Mouse (Mus musculus): ENCODE measurements around the gene Rptor. TPM values are rescaled to one million over a fixed set of nuclear protein-coding genes. Genes with fewer than 3 reads are reported as not detected.

Gene Rptor
- total RNA-seq, 2 experiments from 2014 or later: 23.6 to 25.9 TPM

- no peak for DNase-seq
- intact Hi-C loops (cut with DNase I): loop anchor here (10.0 kb wide), 1 partner anchor 355 kb away; no protein-coding TSS in a partner anchor
Measured at GRCm38 (mm10) chr11:119939711-119940106, 337.0 kb downstream of the Rptor start.

DNA sequence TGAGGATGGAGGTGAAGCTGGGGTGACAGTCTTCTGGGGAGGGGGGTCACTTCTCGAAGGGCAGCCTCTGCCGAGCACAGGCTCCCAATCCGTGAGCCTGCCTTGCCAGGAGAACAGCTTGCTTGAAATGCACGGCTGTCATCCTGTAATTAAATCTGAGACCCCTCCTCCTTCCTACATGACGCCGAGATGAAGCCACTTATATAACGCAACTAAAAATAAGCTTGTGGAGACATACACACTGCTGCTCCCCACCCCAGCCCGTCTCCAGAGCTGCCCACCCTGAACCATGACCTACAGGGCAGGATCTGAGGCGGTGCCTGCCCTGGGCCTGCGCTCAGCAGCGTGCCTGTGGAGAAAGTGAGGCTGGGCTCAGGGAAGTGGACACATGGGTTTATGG, 337.4 kb downstream of the Rptor start:
- intact Hi-C loops (cut with DNase I): loop anchor here (10.0 kb wide), 1 partner anchor 355 kb away; no protein-coding TSS in a partner anchor
- DNase-seq: no peak

GRCm38 (mm10) chr11:119941794-119942193, 339.1 kb downstream of the Rptor start:
- DNase-seq: no peak
- intact Hi-C loops (cut with DNase I): loop anchor here (10.0 kb wide), 1 partner anchor 353 kb away; no protein-coding TSS in a partner anchor

DNA sequence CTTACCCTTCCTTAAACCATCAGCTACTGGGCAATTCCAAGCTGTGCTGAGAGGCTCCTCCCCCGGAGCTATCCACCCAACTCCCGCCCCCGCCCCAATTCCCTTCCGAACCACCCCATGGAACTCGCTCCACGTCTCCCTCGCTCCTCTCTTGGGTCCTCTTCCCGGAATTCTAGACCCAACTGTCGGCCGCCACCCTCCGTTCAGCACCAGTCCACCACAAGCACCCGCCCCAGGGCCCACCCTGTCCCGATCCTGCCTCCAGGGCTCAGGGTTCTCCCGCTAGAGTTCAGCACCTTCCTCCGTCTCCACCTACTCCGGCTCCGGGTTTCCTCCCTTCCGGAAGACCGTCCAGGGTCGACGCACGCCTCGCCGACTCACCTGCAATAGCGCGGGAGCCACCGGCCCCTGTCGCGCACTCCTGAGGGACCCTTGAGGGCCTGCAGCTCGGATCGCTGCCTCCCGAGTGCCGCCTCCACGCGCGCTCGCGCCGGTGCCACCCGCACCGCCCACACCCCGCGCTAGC, 339.6 kb downstream of the Rptor start:
- DNase-seq: peak; percentile 28 to 41
- intact Hi-C loops (cut with DNase I): loop anchor here (10.0 kb wide), 1 partner anchor 353 kb away; no protein-coding TSS in a partner anchor

DNA sequence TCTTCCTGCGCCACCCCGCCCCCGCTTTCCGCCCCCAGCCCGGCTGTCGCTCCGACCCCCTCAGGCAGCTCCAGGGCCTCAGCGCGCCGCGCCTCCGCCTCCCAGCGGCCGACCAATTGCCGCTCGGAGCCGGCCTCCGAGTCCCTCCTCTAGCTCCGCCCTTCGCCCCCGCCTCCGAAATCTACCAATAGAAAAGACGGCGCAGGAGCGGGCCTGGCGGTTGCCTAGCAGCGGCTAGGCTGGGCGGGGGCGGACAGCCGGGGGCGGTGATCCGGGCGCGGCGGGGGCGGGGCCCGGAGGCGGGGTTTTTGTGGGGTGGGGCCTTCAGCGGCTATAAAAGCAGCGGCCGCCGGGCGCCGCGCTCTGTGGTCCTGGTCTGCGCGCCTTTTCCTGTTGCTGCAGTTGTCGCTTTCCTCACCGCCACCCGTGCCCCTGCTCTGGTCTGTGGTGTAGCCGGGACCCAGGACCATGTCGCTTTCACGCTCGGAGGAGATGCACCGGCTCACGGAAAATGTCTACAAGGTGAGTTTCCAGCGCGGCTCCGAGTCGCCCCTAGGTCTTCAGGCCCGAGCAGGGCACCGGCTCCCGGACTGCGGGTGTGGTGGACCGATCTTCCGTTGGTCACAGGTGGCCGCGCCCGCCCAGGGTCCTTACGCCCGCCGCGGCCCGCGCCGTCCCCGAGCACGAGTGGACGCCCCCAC, 340.2 kb downstream of the Rptor start, which contains the start of gene Baiap2:
Gene Baiap2, plus strand, starts transcription at position 37 of the 701 bp plus-strand sequence.
- DNase-seq: peak; percentile 95 to 99
- intact Hi-C loops (cut with DNase I): loop anchor here (10.0 kb wide), 1 partner anchor 352 kb away; no protein-coding TSS in a partner anchor

GRCm38 (mm10) chr11:119943428-119943988, 340.8 kb downstream of the Rptor start:
- DNase-seq: peak in 1 of 2 experiments; percentile 38
- intact Hi-C loops (cut with DNase I): loop anchor here (10.0 kb wide), 1 partner anchor 351 kb away; no protein-coding TSS in a partner anchor

- intact Hi-C loops (cut with DNase I): loop anchor here (10.0 kb wide), 1 partner anchor 349 kb away; no protein-coding TSS in a partner anchor
- DNase-seq: no peak
Measured at GRCm38 (mm10) chr11:119945343-119945742, 342.6 kb downstream of the Rptor start.

GRCm38 (mm10) chr11:119947426-119947825, 344.7 kb downstream of the Rptor start:
- intact Hi-C loops (cut with DNase I): loop anchor here (10.0 kb wide), 1 partner anchor 347 kb away; no protein-coding TSS in a partner anchor
- DNase-seq: no peak

DNA sequence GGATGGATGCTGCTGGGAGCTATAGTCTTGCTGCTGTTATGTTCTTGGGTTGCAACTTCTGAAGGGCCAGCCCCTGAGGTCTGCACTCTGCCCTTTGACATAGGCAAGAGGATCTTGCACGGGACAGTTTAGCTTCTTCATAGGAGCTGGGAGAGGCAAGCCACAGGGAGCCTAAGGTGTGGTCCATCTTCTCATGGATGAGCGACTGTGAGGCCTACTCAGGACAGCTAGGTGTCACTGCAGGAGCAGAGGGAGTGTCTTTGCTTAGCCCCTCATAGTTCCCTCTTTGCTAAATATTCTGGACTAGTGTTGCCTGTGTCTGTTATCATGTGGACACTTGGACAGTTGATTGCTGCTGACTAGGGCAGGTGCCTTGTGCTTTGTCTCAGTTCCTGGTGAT, 345.2 kb downstream of the Rptor start:
- intact Hi-C loops (cut with DNase I): loop anchor here (10.0 kb wide), 1 partner anchor 347 kb away; no protein-coding TSS in a partner anchor

GRCm38 (mm10) chr11:119948305-119948704, 345.6 kb downstream of the Rptor start:
- intact Hi-C loops (cut with DNase I): loop anchor here (10.0 kb wide), 1 partner anchor 346 kb away; no protein-coding TSS in a partner anchor
- DNase-seq: no peak

More for the DNA sequence above, 345.2 kb downstream of the Rptor start:
- no peak for DNase-seq

DNA sequence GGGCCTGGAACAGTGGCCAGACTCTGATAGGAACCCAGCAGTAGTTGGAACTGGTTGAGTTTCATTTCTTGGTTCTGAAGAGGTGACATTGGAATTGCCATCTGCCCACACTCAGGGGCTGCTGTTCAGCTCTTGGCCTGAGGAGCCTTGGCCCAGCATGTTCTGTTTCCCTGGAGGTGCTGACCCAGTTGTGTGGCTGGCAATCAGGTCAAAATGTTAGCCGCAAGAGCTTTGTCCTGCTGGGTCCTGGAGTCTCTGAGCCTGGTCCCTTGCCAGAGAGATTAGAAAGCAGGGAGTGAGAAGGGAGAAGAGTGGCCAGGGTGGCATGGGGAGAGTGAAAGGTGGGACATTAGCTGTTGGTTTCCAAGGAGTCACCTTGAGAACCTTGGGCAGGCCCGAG, 346.1 kb downstream of the Rptor start:
- no peak for DNase-seq
- intact Hi-C loops (cut with DNase I): loop anchor here (10.0 kb wide), 1 partner anchor 346 kb away; no protein-coding TSS in a partner anchor

Other genes with a start within 250 kb of the Rptor start
- gene Sgsh, start 247.4 kb upstream of the Rptor start, total RNA-seq (2021): 1 to 10 TPM; 2.9 to 3.6 TPM
- 1 to 10 TPM; 3.0 to 3.2 TPM for gene Slc26a11, start 247.3 kb upstream of the Rptor start, total RNA-seq (2021)
- 1 to 10 TPM; 4.6 to 4.9 TPM for gene Rnf213, start 209.8 kb upstream of the Rptor start, total RNA-seq (2021)
- gene Endov, start 111.6 kb upstream of the Rptor start, total RNA-seq (2021): 1 to 10 TPM; 3.8 to 3.9 TPM
- under 1 TPM in 1 of 2 experiments, not detected in 1; 0.10 TPM for gene Nptx1, start 55.2 kb upstream of the Rptor start, total RNA-seq (2021)